Mouse (Mus musculus): ENCODE results near the gene Emsy.

Emsy gene

GRCm38 (mm10) chr7:98575651-98576239, 80.8 kb downstream of the Emsy start:
- DNase-seq, result no peak

DNA sequence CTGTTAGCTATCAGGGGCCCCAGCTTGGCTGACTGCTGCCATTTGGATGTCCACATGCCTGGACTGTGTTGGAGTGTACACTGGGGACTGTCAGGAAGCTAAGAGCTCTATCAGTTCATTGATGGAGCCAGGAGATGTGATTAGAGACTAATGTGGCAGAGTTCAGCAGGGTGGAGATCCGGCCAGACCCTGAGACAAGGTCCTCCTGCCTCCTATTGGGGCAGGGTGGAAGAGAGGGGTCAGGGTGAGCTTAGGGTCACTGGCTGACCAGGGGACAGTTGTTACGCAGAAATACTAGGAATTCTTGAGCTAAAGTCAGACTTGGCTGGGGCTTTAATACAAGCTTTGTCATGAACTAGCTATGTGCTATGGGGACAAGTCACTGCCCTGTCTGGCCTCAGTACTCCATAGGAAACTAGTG, 81.8 kb downstream of the Emsy start:
- DNase-seq, result no peak

DNA sequence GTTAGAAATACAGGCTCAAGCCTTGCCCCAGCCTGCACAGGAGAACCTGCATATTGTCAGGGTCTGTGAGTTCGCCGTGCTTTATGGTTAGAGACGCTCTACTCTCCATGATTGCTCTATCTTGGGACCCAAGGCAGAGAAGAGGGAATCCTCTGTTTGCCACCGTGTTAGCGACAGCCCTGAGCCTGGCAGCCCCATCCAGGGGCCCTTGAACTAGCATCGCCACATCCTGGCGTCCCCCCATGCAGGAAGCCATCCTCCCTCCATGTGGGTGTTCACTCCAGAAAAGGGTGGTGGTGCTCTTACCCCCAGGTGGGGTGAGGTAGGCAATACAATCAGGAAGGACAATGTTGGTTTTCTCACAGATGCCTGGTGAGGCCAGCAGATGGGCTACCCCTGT, 82.3 kb downstream of the Emsy start:
- DNase-seq, result no peak

DNA sequence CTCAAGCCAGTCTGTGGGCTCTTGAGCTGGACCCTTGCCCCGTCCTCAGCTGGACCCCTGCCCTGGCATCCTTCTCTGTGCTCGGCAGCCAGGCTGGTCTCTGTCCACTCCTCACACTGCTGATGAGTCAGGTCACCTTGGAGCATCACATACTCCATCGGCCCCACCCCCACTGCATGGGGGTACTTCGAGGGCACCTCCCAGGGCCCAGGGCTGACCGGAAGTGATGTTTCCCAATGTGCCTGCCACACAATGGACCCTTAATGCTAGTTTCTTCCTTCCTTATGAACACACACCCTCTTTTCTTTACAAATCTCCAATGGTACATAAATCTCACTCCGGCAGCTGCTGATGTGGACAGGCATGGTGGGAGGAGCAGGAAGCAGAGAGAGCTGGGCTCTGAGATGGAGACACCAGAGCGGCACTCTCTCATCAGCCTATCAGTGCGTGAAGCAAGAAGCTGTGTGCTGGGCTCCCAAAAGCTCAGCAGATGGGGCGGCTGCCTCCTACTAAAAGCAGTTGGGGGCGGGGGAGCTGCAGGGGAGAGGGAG, 83.3 kb downstream of the Emsy start:
- DNase-seq, result no peak

DNA sequence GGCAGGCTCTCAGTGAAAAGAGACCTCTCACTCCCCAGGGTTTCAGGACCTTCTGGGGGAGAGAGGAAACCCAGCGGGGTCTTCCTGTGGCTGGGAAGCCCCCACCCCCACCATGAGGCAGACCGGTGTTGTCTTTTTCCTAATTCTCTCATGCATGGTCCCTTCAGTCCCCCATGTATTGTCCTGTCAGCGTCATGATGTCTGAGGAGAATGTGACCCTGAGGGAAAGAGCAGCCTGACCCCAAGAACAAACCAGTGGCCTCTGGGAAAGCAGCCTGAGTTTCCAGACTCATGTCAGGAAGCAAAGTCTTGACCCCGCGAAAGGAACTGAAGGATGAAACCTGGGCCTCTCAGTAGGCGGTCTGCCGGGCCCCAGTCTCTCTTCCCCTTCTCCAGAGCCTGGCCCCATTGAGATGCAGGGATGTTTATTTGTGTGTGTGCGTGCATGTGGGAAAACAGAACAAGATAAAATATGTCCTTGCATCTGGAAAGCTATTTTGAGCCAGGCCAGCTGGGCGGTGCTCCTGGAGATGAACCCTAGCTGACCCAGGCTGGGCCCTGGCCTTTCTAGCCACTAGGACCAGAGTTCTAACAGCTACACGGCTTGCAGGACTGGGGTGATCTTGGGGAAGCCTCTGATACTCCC, 84.2 kb downstream of the Emsy start:
- no peak for DNase-seq

GRCm38 (mm10) chr7:98570824-98571505, 85.6 kb downstream of the Emsy start:
- DNase-seq, result no peak

- DNase-seq, result no peak
Observed at GRCm38 (mm10) chr7:98567056-98567455, 89.5 kb downstream of the Emsy start.

- DNase-seq, result no peak
Observed at GRCm38 (mm10) chr7:98564607-98565364, 91.8 kb downstream of the Emsy start.

GRCm38 (mm10) chr7:98563991-98564390, 92.6 kb downstream of the Emsy start:
- no peak for DNase-seq

DNA sequence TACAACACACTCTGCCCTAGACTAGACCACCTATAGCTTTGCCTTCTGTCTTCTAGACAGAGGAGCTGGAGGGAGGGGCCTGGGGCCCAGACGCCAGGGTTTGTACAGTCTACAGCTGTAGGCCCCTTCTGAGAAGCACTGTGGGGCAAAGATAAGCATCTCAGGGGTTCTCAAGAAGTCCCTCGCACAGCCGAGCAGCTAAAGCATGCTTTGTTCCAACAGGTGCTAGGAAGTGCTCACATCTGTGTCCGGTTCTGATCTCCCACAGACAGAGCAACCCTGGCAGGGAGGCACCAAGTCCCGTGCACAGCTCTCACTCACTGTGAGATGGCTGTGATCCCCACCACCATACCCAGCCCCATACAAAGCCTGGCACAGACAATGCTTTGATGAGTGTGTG, 93.6 kb downstream of the Emsy start:
- no peak for DNase-seq

DNA sequence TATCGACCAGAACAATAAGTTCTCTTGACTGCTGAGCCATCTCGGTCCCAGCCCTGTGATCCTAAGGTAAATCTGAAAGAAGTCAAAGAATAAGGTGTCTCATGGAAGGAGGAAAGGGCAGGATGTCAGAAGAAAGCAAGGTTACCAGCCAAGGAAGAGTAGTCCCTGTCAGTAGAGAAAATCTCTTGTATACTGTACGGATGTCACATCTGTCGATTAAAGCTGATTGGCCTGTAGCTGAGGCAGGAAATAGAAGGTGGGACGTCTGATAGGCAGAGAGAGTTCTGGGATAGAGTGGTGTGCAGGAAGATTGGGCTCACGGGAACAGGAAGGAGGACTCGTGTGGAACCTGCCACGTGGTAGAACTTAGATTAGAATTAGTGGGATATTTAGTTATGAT, 94.4 kb downstream of the Emsy start:
- DNase-seq, result no peak

GRCm38 (mm10) chr7:98561556-98562164, 94.9 kb downstream of the Emsy start:
- DNase-seq, result no peak

DNA sequence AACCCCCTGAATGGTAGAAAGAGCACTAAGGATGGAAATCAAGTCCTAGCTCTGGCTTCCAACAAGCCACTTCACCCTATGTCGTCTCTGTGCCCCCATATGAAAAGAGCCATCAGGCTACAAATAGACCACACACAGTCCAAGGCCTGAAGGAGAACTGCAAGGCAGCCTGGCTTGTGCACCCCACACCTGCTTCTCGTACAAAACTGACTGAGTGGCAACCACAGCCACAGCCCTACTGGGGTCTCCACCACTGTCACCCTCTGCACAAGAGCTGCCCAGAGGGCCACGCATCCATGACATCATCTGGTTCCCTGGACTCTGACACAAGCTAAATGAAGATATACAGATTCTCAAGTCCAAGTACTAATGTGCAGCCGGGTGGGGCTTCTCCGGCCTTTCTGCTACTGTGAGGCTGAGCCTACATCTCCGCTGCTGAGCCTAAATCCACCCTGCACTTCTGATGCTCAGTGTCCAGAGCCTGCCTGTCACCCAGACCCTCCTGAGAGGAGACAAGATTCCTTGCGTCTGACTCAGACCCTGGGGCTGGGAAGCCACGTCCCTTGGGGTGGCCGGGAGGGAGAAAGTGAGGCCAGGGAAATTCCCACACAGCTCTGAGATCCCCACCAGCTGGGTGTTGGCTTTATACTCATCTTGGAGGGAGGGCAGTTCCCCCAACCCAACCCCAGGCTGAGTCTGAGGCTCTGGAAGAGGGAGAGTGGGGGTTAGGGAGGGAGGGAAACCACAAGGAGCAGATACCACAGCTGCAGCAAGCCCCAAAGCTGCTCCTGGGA, 98.3 kb downstream of the Emsy start:
- DNase-seq, result no peak

DNA sequence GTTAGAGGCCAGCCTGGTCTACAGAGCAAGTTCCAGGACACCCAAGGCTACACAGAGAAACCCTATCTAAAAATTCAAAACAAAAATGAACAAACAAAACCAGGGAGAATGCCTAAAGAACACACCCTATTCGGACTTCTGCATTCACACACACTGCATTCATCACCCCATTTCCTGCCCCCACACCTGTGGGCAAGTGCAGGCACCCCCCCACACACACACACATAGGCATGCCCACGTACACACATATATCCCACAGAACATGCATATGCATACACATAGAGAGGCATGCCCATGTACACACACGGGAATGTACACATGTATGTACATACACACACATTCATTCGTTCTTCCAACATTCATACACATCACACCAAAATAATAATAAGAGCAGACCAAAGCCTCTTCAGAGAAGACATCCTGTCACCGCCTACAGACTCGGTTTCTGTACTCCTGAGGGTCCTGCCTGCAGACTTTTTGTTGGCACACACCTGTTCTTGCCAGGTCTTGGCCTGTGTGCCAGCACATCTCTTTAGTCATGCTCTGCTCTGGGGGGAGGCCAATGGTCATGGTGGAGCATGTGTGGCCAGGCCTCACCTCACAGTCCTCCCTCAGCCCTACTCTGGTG, 99.7 kb downstream of the Emsy start:
- no peak for DNase-seq

GRCm38 (mm10) chr7:98551041-98551440, 105.5 kb downstream of the Emsy start:
- no peak for DNase-seq

DNA sequence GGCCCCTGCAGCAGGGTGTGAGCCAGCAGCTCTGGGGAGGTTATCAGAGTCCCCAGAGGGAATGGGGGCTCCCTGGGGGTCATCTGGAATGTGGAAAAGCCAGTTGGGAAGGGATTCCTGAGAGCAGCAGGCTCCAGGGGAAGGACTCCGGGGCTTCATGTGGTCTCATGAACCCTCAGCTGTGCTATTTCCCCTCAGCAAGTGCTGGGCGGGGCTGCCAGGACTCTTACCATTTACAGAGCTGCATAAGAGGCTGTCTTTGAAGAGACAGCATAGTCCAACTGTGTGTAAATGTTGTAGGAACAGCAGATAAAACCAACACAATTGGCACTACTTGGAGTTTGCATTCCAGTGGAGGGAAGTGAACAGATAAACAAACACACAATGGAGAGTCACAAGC, 106.0 kb downstream of the Emsy start:
- DNase-seq, result no peak

DNA sequence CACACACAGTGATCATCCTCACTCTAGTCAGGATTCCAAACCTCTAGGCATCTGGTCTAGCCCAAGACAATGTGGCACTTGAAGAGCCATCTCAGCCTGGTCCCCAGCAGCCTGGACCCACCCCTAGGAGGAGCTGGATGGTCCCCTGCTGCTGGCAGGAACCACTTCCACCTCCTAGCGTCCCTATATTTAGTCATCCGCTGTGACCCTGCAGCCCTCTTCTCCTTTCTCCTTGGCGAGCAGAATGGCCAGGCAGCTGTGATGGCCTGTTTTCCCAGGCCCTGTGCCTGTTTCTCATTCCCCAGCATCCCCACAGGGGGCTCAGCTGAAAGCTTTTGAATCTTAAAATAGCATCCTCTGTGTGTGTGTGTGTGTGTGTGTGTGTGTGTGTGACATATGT, 107.7 kb downstream of the Emsy start:
- DNase-seq, result no peak

GRCm38 (mm10) chr7:98544556-98544955, 112.0 kb downstream of the Emsy start:
- DNase-seq, result no peak

- DNase-seq, result no peak
Observed at GRCm38 (mm10) chr7:98543853-98544370, 112.7 kb downstream of the Emsy start.

GRCm38 (mm10) chr7:98542731-98543142, 113.8 kb downstream of the Emsy start:
- DNase-seq, result no peak

- no peak for DNase-seq
Observed at GRCm38 (mm10) chr7:98542267-98542666, 114.3 kb downstream of the Emsy start.

Measured in cerebellum, adult 18-20 months (tissue).